Mouse (Mus musculus): ENCODE measurements around the gene Zfp989. TPM values are rescaled to one million over a fixed set of nuclear protein-coding genes. Genes with fewer than 3 reads are reported as not detected.

Zfp989 gene
- not detected for polyA plus RNA-seq (2015; fragmentation: Illumina TruSeq; extraction: RNeasy Lipid Tissue Mini Kit (QIAGEN cat#74804); ENCODE audit: insufficient read depth, low replicate concordance)

GRCm38 (mm10) chr4:146971757-146972156 lies at the start of gene Zfp989:
Gene Zfp989 (plus strand): TSS chr4:146971976.

GRCm38 (mm10) chr4:147021550-147021949 lies 49.8 kb downstream of the Zfp989 start, which contains the start of gene Rex2:
Gene Rex2 (plus strand): TSS chr4:147021850.

Other genes starting within 250 kb of the Zfp989 start
- gene Gm21411, start 62.4 kb upstream of the Zfp989 start, polyA plus RNA-seq (2015; fragmentation: Illumina TruSeq; extraction: RNeasy Lipid Tissue Mini Kit (QIAGEN cat#74804); ENCODE audit: insufficient read depth, low replicate concordance) = not detected
- not detected for gene Rex2, start 49.9 kb downstream of the Zfp989 start, polyA plus RNA-seq (2015; fragmentation: Illumina TruSeq; extraction: RNeasy Lipid Tissue Mini Kit (QIAGEN cat#74804); ENCODE audit: insufficient read depth, low replicate concordance)
- gene Zfp991, start 160.1 kb downstream of the Zfp989 start, polyA plus RNA-seq (2015; fragmentation: Illumina TruSeq; extraction: RNeasy Lipid Tissue Mini Kit (QIAGEN cat#74804); ENCODE audit: insufficient read depth, low replicate concordance) = 23.8 TPM

All from spleen, adult 10 weeks (tissue).